Mouse (Mus musculus): Measurements from ENCODE around the gene 1700007K13Rik. TPM values are rescaled to one million over a fixed set of nuclear protein-coding genes. Genes with fewer than 3 reads are reported as not detected.
"Not testable (repeated sequence)": the region's sequence is repeated elsewhere in the genome, so short reads cannot be mapped to it uniquely, and the experiment has no call there.

Gene 1700007K13Rik
- polyA plus RNA-seq, 1 experiment from 2014 or later: 0.29 TPM

DNA sequence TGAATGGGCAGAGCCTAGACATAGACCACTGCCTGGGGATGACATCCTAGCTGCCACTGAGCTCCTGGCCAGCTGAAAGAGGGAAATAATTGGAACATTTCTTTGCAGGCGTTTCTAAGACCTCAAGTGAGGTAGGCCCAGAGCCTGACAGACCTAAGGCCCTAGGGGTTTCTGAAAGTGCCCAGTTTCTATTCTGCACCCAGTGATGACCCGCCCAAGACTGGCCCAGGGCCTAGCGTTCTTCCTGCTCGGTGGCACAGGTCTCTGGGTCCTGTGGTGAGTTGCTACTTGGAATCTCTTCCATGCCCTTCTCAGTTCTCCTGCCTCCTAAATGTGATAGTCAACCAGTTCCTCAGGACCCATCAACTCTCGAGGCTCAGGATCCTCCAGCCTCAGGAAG, 31.4 kb upstream of the 1700007K13Rik start:
- H3K27ac ChIP-seq (ENCODE audit: poor library complexity, severe bottlenecking): no peak overlapping the region
- no peaks in the 10 kb centered on the region for H3K9me3 ChIP-seq (replicated peaks)
- no peak overlapping the region for H3K9ac ChIP-seq
- H3K4me1 ChIP-seq (replicated peaks): no peaks in the 10 kb centered on the region
- no peak overlapping the region for H3K4me2 ChIP-seq
- ATAC-seq (ENCODE audit: insufficient number of reproducible peaks, low FRiP score): no peak
- H3K27me3 ChIP-seq (replicated peaks): no peaks in the 10 kb centered on the region
- 84% methylated on average over 5 of the region's 5 CpGs for WGBS
- no peak overlapping the region for H3K4me3 ChIP-seq
- H3K36me3 ChIP-seq: no peaks in the 10 kb centered on the region

DNA sequence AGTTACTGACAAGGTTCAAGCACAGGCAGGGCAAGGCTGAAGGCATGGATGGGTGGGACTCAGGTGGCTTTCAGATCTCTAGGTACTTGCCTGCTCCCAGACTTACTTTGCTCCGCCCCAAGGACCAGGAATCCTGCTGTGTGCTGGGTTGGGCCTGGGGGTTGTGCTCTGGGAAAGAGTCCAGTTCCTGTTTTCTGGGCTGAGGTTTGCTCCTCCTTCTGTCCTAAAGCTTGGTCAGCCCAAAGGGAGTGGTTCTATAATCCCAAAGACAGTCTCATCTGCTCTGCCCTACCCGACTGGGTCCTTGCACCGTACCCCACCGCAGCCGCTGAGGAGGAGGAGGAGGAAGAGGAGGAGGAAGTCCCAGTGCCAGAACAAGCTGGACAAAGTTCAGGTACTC, 30.5 kb upstream of the 1700007K13Rik start, which contains the start of gene Gbgt1:
Gene Gbgt1, plus strand, starts transcription at position 221 of the 400 bp plus-strand sequence.
- ATAC-seq (ENCODE audit: insufficient number of reproducible peaks, low FRiP score): no peak

DNA sequence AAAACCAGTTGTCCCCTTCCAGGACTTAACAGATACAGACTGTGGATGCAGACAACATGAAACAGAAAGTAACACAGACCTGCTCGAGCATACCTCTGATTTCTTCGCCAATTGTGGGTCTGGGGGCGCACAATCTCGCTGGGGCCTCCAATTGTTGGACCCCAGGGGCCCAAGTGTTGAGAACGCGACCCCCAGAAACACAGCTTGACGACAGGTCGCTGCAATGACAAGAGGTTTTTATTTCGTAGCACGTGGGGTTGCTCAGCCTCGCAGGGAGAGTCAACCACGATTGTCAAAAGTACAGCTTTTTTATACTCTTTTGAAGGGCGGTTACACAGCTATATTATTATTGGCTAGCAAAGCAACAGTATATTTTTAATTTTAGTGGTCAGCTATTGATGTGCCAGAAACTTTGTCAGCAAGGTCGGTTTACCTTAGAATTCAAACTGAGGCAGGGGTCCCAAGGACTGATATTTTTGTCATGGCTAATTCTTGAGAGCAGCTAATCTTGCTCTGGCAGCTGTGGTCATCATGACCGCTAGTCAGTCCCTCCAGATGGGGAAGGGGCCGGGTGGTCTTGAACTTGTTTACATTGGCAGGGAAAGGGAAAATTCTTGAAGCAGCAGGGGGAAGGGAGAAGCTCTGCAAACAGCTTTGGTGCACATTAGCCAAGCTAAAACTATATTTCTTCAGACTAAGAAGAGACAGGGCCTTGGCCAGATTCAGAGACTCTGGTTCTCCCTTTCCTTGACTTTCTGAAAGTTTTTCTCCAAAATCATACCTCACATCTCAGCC, 29.9 kb upstream of the 1700007K13Rik start:
- no peaks in the 10 kb centered on the region for H3K9me3 ChIP-seq (replicated peaks)
- no peak overlapping the region for H3K9ac ChIP-seq
- H3K27ac ChIP-seq (ENCODE audit: poor library complexity, severe bottlenecking): no peak overlapping the region
- H3K4me1 ChIP-seq (replicated peaks): no peaks in the 10 kb centered on the region
- H3K4me2 ChIP-seq: no peak overlapping the region
- no peaks in the 10 kb centered on the region for H3K36me3 ChIP-seq
- WGBS: 78% methylated on average over 16 of the region's 16 CpGs
- no peaks in the 10 kb centered on the region for H3K27me3 ChIP-seq (replicated peaks)
- H3K4me3 ChIP-seq: no peak overlapping the region
- ATAC-seq (ENCODE audit: insufficient number of reproducible peaks, low FRiP score): no peak

More for the DNA sequence above, 30.5 kb upstream of the 1700007K13Rik start, which contains the start of gene Gbgt1:
- Histone ChIP-seq H3K36me3 (no peaks in the 10 kb centered on the region), H3K27me3 (replicated peaks) (no peaks in the 10 kb centered on the region), H3K4me2 (no peak within 1 kb of the TSS), H3K4me3 (no peak within 1 kb of the TSS), H3K4me1 (replicated peaks) (no peaks in the 10 kb centered on the region), H3K9ac (no peak within 1 kb of the TSS), H3K9me3 (replicated peaks) (no peaks in the 10 kb centered on the region), H3K27ac (ENCODE audit: poor library complexity, severe bottlenecking) (no peak within 1 kb of the TSS)
- WGBS: 70% methylated on average over 5 of the region's 5 CpGs

DNA sequence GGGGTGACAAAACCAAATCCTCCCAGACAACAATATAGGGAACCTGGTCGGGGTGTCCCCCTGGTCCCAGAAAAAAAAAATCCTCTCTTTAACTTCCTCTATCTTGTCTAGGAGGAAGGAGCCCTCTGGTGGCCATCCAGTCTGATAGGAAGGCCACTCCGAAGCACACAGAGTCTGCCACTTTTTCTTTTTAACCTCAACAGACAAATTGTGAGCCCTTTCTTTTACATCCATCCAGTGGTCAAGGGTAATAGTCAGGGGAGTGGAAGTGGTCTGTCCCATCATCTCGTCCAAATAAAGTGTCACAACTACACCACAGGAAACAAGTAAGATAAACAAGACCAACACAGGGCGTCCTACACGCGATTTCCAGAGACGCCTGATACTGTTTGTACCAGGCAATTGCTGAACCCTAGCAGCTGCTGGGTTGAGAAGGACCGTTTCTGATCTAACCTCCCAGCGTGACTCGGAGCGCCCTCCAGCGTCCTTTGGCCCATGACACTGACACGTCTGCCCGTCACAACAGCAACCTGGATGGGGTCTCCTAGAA, 29.1 kb upstream of the 1700007K13Rik start:
- Histone ChIP-seq H3K4me1 (replicated peaks) (no peaks in the 10 kb centered on the region), H3K27me3 (replicated peaks) (no peaks in the 10 kb centered on the region), H3K9ac (no peak overlapping the region), H3K4me3 (no peak overlapping the region), H3K36me3 (no peaks in the 10 kb centered on the region), H3K9me3 (replicated peaks) (no peaks in the 10 kb centered on the region), H3K27ac (ENCODE audit: poor library complexity, severe bottlenecking) (no peak overlapping the region), H3K4me2 (no peak overlapping the region)
- no peak for ATAC-seq (ENCODE audit: insufficient number of reproducible peaks, low FRiP score)
- 76% methylated on average over 14 of the region's 14 CpGs for WGBS

DNA sequence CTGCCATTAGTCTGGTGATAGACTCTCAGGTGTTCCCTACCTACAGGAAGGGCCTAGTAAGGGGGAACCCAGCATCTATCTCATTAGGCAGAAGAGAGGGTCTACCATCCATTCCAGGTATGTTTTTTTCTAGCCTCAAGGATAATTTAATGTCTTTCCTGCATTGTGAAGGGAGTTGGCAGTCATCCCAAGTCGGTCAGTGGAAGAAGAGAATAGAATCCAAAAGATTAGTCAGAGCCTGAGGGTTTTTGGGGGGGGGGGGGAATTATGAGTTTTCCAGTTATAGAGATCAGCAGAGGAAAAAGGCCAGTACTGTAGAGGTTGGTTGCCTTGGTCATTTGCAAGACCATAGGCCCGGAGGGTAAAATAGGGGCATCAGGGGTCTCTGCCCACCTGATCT, 28.4 kb upstream of the 1700007K13Rik start:
- 65% methylated on average over 2 of the region's 2 CpGs for WGBS
- Histone ChIP-seq H3K9me3 (replicated peaks) (no peaks in the 10 kb centered on the region), H3K36me3 (no peaks in the 10 kb centered on the region), H3K27ac (ENCODE audit: poor library complexity, severe bottlenecking) (no peak overlapping the region), H3K9ac (no peak overlapping the region), H3K4me3 (no peak overlapping the region), H3K4me1 (replicated peaks) (no peaks in the 10 kb centered on the region), H3K4me2 (no peak overlapping the region), H3K27me3 (replicated peaks) (no peaks in the 10 kb centered on the region)
- no peak for ATAC-seq (ENCODE audit: insufficient number of reproducible peaks, low FRiP score)

DNA sequence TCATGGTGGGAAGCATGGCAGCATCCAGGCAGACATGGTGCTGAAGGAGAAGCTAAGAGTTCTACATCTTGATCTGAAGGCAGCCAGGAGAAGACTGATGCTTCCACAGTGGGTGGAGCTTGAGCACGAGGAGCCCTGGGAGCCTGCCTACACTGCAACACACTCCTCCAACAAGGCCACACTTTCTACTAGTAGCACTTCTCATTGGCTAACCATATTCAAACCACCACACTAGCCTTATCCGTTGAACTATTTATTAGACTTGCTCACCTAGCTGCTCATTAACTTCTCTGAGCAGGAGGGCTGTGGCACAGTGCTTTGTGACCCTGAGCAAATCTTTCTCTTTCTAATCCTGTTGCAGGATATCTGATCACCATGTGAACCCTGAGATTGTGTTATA, 17.7 kb upstream of the 1700007K13Rik start:
- H3K9ac ChIP-seq: no peak overlapping the region
- H3K4me3 ChIP-seq: no peak overlapping the region
- H3K36me3 ChIP-seq: no peaks in the 10 kb centered on the region
- H3K27me3 ChIP-seq (replicated peaks): no peaks in the 10 kb centered on the region
- no peaks in the 10 kb centered on the region for H3K9me3 ChIP-seq (replicated peaks)
- H3K4me1 ChIP-seq (replicated peaks): no peaks in the 10 kb centered on the region
- H3K4me2 ChIP-seq: no peak overlapping the region
- ATAC-seq (ENCODE audit: insufficient number of reproducible peaks, low FRiP score): no peak
- 71% methylated on average over 2 of the region's 2 CpGs for WGBS
- H3K27ac ChIP-seq (ENCODE audit: poor library complexity, severe bottlenecking): no peak overlapping the region

DNA sequence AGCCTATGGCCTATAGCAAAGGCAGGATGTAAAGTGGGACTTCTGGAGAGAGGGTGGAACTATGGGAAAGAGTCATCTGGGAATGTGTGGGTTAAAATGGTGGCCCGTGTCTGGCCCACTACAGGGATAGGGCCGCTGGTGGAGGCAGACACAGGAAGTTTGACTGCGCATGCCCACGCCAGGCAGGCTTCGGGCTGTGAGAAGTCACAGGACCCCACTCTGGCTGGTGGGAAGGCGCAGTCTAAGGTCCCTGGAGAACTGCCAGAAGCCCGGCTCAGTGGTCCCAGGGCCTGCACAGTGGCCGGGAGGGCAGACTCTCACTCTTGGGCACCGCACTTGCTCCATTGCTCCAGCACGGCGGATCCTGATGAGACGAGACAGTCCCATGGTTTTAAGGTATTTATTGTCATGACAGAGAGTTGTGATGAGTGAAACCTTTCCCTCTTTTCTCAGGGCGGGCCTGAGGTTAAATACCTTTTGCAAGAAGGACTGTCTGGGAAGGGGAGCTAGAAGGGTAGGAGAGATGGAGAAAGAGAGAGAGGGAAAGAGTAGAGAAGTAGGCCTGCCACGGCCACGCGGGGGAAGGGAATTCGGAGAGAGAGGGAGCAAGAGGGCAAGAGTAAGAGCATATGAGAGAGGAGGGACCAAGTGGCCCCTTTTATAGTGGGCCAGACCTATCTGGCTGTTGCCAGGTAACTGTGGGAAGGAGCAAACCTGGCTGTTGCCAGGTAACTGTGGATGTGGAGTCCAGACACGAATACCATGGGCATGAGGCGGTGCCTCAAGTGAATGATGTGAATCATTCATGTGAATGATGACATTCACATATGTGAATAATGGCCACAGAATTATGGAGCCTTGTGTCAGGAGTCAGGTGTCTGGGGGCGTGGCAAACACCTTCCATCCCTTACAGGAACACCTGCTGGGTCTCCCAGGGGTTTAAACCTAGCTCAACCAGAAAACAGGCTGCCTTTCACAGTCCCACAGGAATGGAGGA, 13.4 kb upstream of the 1700007K13Rik start:
- 70% methylated on average over 20 of the region's 20 CpGs for WGBS

DNA sequence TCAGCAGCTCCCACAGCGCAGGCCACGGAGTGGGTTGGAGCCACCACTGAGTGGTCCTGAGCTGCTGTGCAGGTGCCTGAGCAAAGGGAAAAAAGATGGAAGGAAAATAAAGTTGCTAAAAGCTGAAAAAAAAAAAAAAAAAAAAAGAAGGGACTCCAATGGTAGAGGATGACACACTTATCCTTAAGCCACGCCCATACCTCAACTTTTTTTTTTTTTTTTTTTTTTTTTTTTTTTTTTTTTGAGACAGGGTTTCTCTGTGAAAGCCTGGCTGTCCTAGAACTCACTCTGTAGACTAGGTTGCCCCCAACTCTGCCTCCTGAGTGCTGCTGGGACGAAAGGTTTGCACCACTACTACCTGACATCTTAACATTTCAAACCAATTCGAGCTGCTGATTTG, 11.9 kb upstream of the 1700007K13Rik start:
- H3K9ac ChIP-seq; ATAC-seq (ENCODE audit: insufficient number of reproducible peaks, low FRiP score); H3K9me3 ChIP-seq (replicated peaks); H3K4me3 ChIP-seq; H3K4me1 ChIP-seq (replicated peaks); H3K27ac ChIP-seq (ENCODE audit: poor library complexity, severe bottlenecking); H3K27me3 ChIP-seq (replicated peaks); H3K4me2 ChIP-seq; H3K36me3 ChIP-seq: not testable (repeated sequence)
- 90% methylated on average over 5 of the region's 5 CpGs for WGBS

More for the DNA sequence above, 13.4 kb upstream of the 1700007K13Rik start:
- ATAC-seq (ENCODE audit: insufficient number of reproducible peaks, low FRiP score): no peak
- H3K9me3 ChIP-seq (replicated peaks): no peaks in the 10 kb centered on the region
- no peak overlapping the region for H3K4me3 ChIP-seq
- H3K27ac ChIP-seq (ENCODE audit: poor library complexity, severe bottlenecking): no peak overlapping the region
- H3K9ac ChIP-seq: no peak overlapping the region
- H3K4me2 ChIP-seq: no peak overlapping the region
- H3K36me3 ChIP-seq: no peaks in the 10 kb centered on the region
- no peaks in the 10 kb centered on the region for H3K27me3 ChIP-seq (replicated peaks)
- H3K4me1 ChIP-seq (replicated peaks): no peaks in the 10 kb centered on the region

DNA sequence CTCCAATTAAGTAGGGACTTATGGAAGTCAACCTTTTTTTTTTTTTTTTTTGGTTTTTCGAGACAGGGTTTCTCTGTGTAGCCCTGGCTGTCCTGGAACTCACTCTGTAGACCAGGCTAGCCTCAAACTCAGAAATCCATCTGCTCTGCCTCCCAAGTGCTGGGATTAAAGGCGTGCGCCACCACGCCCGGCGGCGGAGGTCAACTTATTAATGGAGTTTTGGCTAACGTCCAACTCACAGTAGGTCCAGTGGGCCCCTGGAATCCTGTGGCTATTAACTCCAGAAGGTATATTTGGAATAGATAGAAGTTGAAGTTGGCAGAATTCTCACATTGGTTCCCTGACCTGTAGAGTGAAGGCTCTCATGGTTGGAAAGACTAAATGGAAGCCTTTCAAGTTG, 5.9 kb upstream of the 1700007K13Rik start:
- ATAC-seq (ENCODE audit: insufficient number of reproducible peaks, low FRiP score); H3K9me3 ChIP-seq (replicated peaks); H3K27ac ChIP-seq (ENCODE audit: poor library complexity, severe bottlenecking); H3K27me3 ChIP-seq (replicated peaks); H3K9ac ChIP-seq; H3K4me3 ChIP-seq; H3K4me2 ChIP-seq; H3K4me1 ChIP-seq (replicated peaks): not testable (repeated sequence)
- H3K36me3 ChIP-seq: peaks cover 44% of the 10 kb centered on the region
- WGBS: 91% methylated on average over 8 of the region's 8 CpGs

DNA sequence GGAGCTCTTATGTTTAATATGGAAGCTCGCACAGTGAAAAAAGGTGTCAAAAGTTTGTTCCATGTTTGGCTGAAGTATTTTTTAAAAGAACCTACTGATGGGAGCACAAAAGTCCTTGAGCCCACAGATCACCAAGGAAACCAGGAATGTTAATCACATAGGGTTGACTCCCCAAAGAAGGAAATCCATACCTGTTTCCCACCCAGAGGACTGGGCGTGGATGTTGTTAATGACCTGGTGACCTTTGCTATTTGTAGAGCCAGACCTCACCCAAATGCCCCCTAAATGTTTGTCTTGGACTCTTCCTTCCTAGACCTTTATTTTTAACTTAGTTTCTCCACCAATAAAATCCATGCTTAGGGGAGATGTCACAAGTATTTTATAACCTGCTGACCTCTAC, 4.5 kb upstream of the 1700007K13Rik start:
- peaks cover 5% of the 10 kb centered on the region; the same call in 1 of the 2 replicates for H3K27me3 ChIP-seq (replicated peaks)
- H3K4me1 ChIP-seq (replicated peaks): peaks cover 17% of the 10 kb centered on the region
- WGBS: 91% methylated on average over 2 of the region's 2 CpGs
- H3K9ac ChIP-seq: no peak overlapping the region
- H3K4me3 ChIP-seq: no peak overlapping the region
- H3K36me3 ChIP-seq: peaks cover 44% of the 10 kb centered on the region
- no peak overlapping the region for H3K4me2 ChIP-seq
- no peak overlapping the region for H3K27ac ChIP-seq (ENCODE audit: poor library complexity, severe bottlenecking)
- ATAC-seq (ENCODE audit: insufficient number of reproducible peaks, low FRiP score): no peak
- peaks cover 3% of the 10 kb centered on the region; the same call in 1 of the 2 replicates for H3K9me3 ChIP-seq (replicated peaks)

DNA sequence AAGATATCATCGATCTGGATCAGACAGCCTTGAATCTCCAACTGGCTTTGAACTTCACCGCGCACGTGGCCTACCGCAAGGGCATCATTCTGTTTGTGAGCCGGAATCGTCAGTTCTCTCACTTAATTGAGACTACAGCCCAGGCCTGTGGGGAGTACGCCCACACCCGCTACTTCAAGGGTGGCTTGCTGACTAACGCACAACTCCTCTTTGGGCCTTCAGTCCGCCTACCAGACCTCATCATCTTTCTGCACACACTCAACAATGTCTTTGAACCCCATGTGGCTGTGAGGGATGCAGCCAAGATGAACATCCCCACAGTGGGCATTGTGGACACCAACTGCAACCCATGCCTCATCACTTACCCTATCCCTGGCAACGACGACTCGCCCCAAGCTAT, 3.3 kb upstream of the 1700007K13Rik start:
- Histone ChIP-seq H3K4me1 (replicated peaks) (peaks cover 17% of the 10 kb centered on the region), H3K36me3 (peaks cover 44% of the 10 kb centered on the region), H3K27me3 (replicated peaks) (peaks cover 16% of the 10 kb centered on the region), H3K4me3 (no peak overlapping the region), H3K4me2 (no peak overlapping the region), H3K27ac (ENCODE audit: poor library complexity, severe bottlenecking) (no peak overlapping the region), H3K9me3 (replicated peaks) (peaks cover 3% of the 10 kb centered on the region; the same call in 1 of the 2 replicates), H3K9ac (no peak overlapping the region)
- ATAC-seq (ENCODE audit: insufficient number of reproducible peaks, low FRiP score): no peak
- WGBS: 95% methylated on average over 14 of the region's 14 CpGs
